Comparison of ENCODE assay signal across 9 mouse cellular contexts in the genomic region with DNA sequence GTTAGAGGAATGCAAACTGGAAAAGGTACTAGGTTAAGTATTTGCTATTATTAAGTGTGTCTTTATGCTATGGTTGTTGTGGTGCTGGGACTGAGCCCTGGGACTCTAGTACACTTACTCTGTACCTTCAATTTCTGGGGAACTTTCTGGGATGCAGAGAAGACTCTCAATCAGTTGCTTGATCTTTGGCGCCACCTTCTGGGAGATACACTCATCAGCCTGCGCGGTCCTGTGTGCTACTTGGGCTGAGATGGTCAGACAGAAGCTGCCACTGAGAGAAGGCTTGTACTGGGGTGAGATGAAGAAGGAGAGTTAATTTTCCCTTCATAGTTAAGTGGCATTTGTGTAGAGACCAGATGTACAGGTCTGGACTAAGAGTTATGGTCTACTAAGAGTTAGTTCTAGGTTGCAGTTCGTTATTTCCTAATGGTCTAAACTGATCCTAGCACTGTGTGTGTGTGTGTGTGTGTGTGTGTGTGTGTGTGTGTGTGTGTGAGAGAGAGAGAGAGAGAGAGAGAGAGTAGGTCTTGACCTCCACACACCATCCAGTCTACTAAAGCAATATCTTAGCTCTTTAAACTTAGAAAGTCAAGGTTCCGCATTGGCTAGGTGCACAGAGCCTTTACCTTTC. TPM values are rescaled to one million over a fixed set of nuclear protein-coding genes. Genes with fewer than 3 reads are reported as not detected.
DNase-seq lines count a peak whose midpoint lies in the region; TF ChIP-seq lines count a peak whose summit lies in the region.
"Had no signal": no experiment of that assay in that cellular context is flagged by ENCODE, and none has a peak within 500 bp of the region (broad histone marks: within the 10 kb centered on the region; RNA-seq: fewer than 3 reads in every experiment).

No protein-coding gene starts in this region.

- peak; percentile 82 for TF ChIP-seq CTCF in lung, adult 2 months (IDR thresholded peaks at IDR 0.05; ENCODE audit: insufficient read depth, low read length)
- peak; percentile 48 for TF ChIP-seq CTCF in olfactory bulb, adult 2 months (IDR thresholded peaks at IDR 0.05; ENCODE audit: insufficient read depth, low read depth, low read length)

- DNase-seq in CD8-positive naive resting alpha-beta T cell, adult 2 months (ENCODE audit: low read depth in 2 of 2, low spot score in 2 of 2) = peak; percentile 26 to 29
- DNase-seq in brain, adult 2 months (ENCODE audit: low read depth, low spot score) = peak; percentile 86
- DNase-seq in forebrain, embryonic 10.5 days (ENCODE audit: extremely low spot score, low spot score) = peak; percentile 65
- peak; percentile 9 for DNase-seq in heart, postnatal 25 days (ENCODE audit: low spot score)
- DNase-seq in large intestine, adult 2 months (ENCODE audit: low read depth, low spot score) = peak; percentile 58
- DNase-seq in lung, adult 2 months = peak; percentile 53
- peak; percentile 13 to 59 for DNase-seq in thymus, postnatal 10 days (ENCODE audit: low spot score in 2 of 2)

- no peak for TF ChIP-seq POLR2A in lung, adult 2 months (IDR thresholded peaks at IDR 0.05; ENCODE audit: borderline replicate concordance, extremely low read depth, low read depth, low read length)
- TF ChIP-seq POLR2A in olfactory bulb, adult 2 months (IDR thresholded peaks at IDR 0.05; ENCODE audit: insufficient read depth, low read depth, low read length) = no peak

- no peaks in the 10 kb centered on the region for H3K4me1 ChIP-seq in forebrain, embryonic 10.5 days
- H3K4me1 ChIP-seq in lung, adult 2 months (ENCODE audit: control insufficient read depth, insufficient read depth, low read length) = no peaks in the 10 kb centered on the region
- H3K4me1 ChIP-seq in olfactory bulb, adult 2 months (ENCODE audit: control insufficient read depth, insufficient read depth, low read length) = no peaks in the 10 kb centered on the region

- intact Hi-C loops in heart, postnatal 25 days (cut with DNase I) = loop anchor here (1.0 to 2.0 kb wide), 3 partner anchors 68 to 164 kb away; no protein-coding TSS in a partner anchor

- H3K4me3 ChIP-seq in forebrain, embryonic 10.5 days = no peak overlapping the region
- H3K4me3 ChIP-seq in lung, adult 2 months (replicated peaks; ENCODE audit: extremely low read depth, low read depth, low read length) = no peak overlapping the region
- no peak overlapping the region for H3K4me3 ChIP-seq in olfactory bulb, adult 2 months (ENCODE audit: insufficient read depth, low read depth, low read length)

- H3K27ac ChIP-seq in forebrain, embryonic 10.5 days = no peak overlapping the region
- H3K27ac ChIP-seq in olfactory bulb, adult 2 months (ENCODE audit: insufficient read depth, low read depth, low read length) = no peak overlapping the region

- no peaks in the 10 kb centered on the region for H3K9me3 ChIP-seq in forebrain, embryonic 10.5 days

- H3K36me3 ChIP-seq in forebrain, embryonic 10.5 days (replicated peaks) = no peaks in the 10 kb centered on the region

- WGBS in forebrain, embryonic 10.5 days = 35% methylated on average over 5 of the region's 5 CpGs
- 39% methylated on average over 5 of the region's 5 CpGs for WGBS in large intestine, adult 2 months
- 35% methylated on average over 5 of the region's 5 CpGs for WGBS in lung, adult 2 months
- 38% methylated on average over 5 of the region's 5 CpGs for WGBS in olfactory bulb, adult 2 months

- H3K27me3 ChIP-seq in forebrain, embryonic 10.5 days (ENCODE audit: poor library complexity, severe bottlenecking) = no peaks in the 10 kb centered on the region

RNA-seq across cellular contexts. Expression of a gene that starts 0.8 kb away (rescaled TPM):
- polyA plus RNA-seq in forebrain, embryonic 10.5 days (2016; fragmentation: Nextera tagmentation; extraction: Ambion mirVana) = not detected in 2 replicates
- total RNA-seq in heart, postnatal 25 days (2021) = under 1 TPM; 0.28 to 0.60 TPM
- polyA plus RNA-seq in large intestine, adult 2 months (2012; rRNA removed) = 0.11 and 0.14 TPM in 2 replicates
- 0.51 and 5.6 TPM in 2 replicates for polyA plus RNA-seq in lung, adult 2 months (2012; rRNA removed)
- polyA plus RNA-seq in olfactory bulb, adult 2 months (2012; ENCODE audit: insufficient read depth, insufficient read length, low replicate concordance, missing spikeins) = not detected in 2 replicates

RNA-seq across cellular contexts. Expression of a gene that starts 15.8 kb away (rescaled TPM):
- 0.33 TPM in 1 of 2 replicates, not detected in the other for polyA plus RNA-seq in forebrain, embryonic 10.5 days (2016; fragmentation: Nextera tagmentation; extraction: Ambion mirVana)
- 1 to 10 TPM in 1 of 2 experiments, under 1 TPM in 1; 0.61 to 1.6 TPM for total RNA-seq in heart, postnatal 25 days (2021)
- 0.97 TPM in 1 of 2 replicates, not detected in the other for polyA plus RNA-seq in large intestine, adult 2 months (2012; rRNA removed)
- 5.6 and 15.3 TPM in 2 replicates for polyA plus RNA-seq in lung, adult 2 months (2012; rRNA removed)
- polyA plus RNA-seq in olfactory bulb, adult 2 months (2012; ENCODE audit: insufficient read depth, insufficient read length, low replicate concordance, missing spikeins) = not detected in 2 replicates

RNA-seq across cellular contexts. Expression of a gene that starts 40.3 kb away (rescaled TPM):
- 22.4 and 23.2 TPM in 2 replicates for polyA plus RNA-seq in forebrain, embryonic 10.5 days (2016; fragmentation: Nextera tagmentation; extraction: Ambion mirVana)
- 10 to 100 TPM; 70.8 to 84.4 TPM for total RNA-seq in heart, postnatal 25 days (2021)
- polyA plus RNA-seq in large intestine, adult 2 months (2012; rRNA removed) = 345 and 383 TPM in 2 replicates
- 439 and 454 TPM in 2 replicates for polyA plus RNA-seq in lung, adult 2 months (2012; rRNA removed)
- not detected in 2 replicates for polyA plus RNA-seq in olfactory bulb, adult 2 months (2012; ENCODE audit: insufficient read depth, insufficient read length, low replicate concordance, missing spikeins)

RNA-seq across cellular contexts. Expression of a gene that starts 42.5 kb away (rescaled TPM):
- not detected in 2 replicates for polyA plus RNA-seq in forebrain, embryonic 10.5 days (2016; fragmentation: Nextera tagmentation; extraction: Ambion mirVana)
- total RNA-seq in heart, postnatal 25 days (2021) = 1 to 10 TPM; 1.3 to 1.5 TPM
- 0.63 and 0.80 TPM in 2 replicates for polyA plus RNA-seq in large intestine, adult 2 months (2012; rRNA removed)
- polyA plus RNA-seq in lung, adult 2 months (2012; rRNA removed) = 7.6 and 29.9 TPM in 2 replicates
- not detected in 2 replicates for polyA plus RNA-seq in olfactory bulb, adult 2 months (2012; ENCODE audit: insufficient read depth, insufficient read length, low replicate concordance, missing spikeins)

RNA-seq across cellular contexts. Expression of a gene that starts 44.7 kb away (rescaled TPM):
- polyA plus RNA-seq in forebrain, embryonic 10.5 days (2016; fragmentation: Nextera tagmentation; extraction: Ambion mirVana) = not detected in 2 replicates
- not detected for total RNA-seq in heart, postnatal 25 days (2021)
- not detected in 2 replicates for polyA plus RNA-seq in large intestine, adult 2 months (2012; rRNA removed)
- polyA plus RNA-seq in lung, adult 2 months (2012; rRNA removed) = not detected in 2 replicates
- not detected in 2 replicates for polyA plus RNA-seq in olfactory bulb, adult 2 months (2012; ENCODE audit: insufficient read depth, insufficient read length, low replicate concordance, missing spikeins)
- polyA plus RNA-seq: gonadal fat pad, adult 2 months had no signal

Comparison
In these comparisons a context has a peak if more than half of its experiments do, and no peak if none do; other contexts are left out.
1. DNase-seq: peak in every context shown above with its lines; median percentile 86 in brain, adult 2 months; 65 in forebrain, embryonic 10.5 days; 58 in large intestine, adult 2 months; 53 in lung, adult 2 months; 36 in thymus, postnatal 10 days; 28 in CD8-positive naive resting alpha-beta T cell, adult 2 months; 9 in heart, postnatal 25 days.
2. RNA of a gene that starts 40.3 kb away (polyA plus RNA-seq): 439 to 454 TPM in lung, adult 2 months, 345 to 383 TPM in large intestine, adult 2 months and 22.4 to 23.2 TPM in forebrain, embryonic 10.5 days; not detected in olfactory bulb, adult 2 months; every median in the first group is over 10 times any median in the second.